ENCODE assay signal across 8 mouse cellular contexts in genomic region chr15:101224977-101225376, GRCm38 (mm10). TPM values are rescaled to one million over a fixed set of nuclear protein-coding genes. Genes with fewer than 3 reads are reported as not detected.
A peak's percentile ranks its signal among the peaks of the same experiment; 100 is the strongest.
DNase-seq lines count a peak whose midpoint lies in the region; ATAC-seq lines count a peak whose summit lies in the region.

No protein-coding gene starts in this region.

- peaks cover 6 to 35% of the 10 kb centered on the region in 2 experiments; a peak in 3 of 4 replicates for H3K4me1 ChIP-seq in heart, embryonic 14.5 days (ENCODE audit: control insufficient read depth in 2 of 2, insufficient read depth in 2 of 2, low read length in 2 of 2)
- H3K4me1 ChIP-seq in midbrain, embryonic 13.5 days (replicated peaks), result peaks cover 56% of the 10 kb centered on the region

- peak overlapping the region; percentile 85 for H3K9ac ChIP-seq in heart, embryonic 14.5 days (ENCODE audit: low read length)
- H3K9ac ChIP-seq in midbrain, embryonic 13.5 days (replicated peaks), result peak overlapping the region; percentile 77

- peak; percentile 38 for DNase-seq in thymus, postnatal 4 days
- no peak for DNase-seq in thymus, postnatal 25 days
- DNase-seq in kidney, postnatal 4 days, result peak; percentile 44 to 64
- no peak for DNase-seq in left cerebral cortex, postnatal 14 days (ENCODE audit: low spot score in 2 of 2)
- DNase-seq in urinary bladder, postnatal 10 days (ENCODE audit: low spot score), result no peak

- 12% methylated on average over 14 of the region's 14 CpGs for WGBS in heart, embryonic 14.5 days
- WGBS in midbrain, embryonic 13.5 days, result 4% methylated on average over 14 of the region's 14 CpGs

- peak overlapping the region; percentile 56 to 74 for H3K4me3 ChIP-seq in heart, embryonic 14.5 days (ENCODE audit: control insufficient read depth in 1 of 2, insufficient read depth in 1 of 2, low read depth in 1 of 2, low read length in 2 of 2)
- peak overlapping the region; percentile 61 for H3K4me3 ChIP-seq in midbrain, embryonic 13.5 days (replicated peaks)

- peak overlapping the region; percentile 96 for H3K4me2 ChIP-seq in heart, embryonic 14.5 days (ENCODE audit: low read length)
- peak overlapping the region; percentile 94 for H3K4me2 ChIP-seq in midbrain, embryonic 13.5 days (replicated peaks)

- peak overlapping the region; percentile 41 to 81 for H3K27ac ChIP-seq in heart, embryonic 14.5 days (replicated peaks in 1 of 2; ENCODE audit: control insufficient read depth in 1 of 2, insufficient read depth in 1 of 2, low read depth in 2 of 2, low read length in 2 of 2)
- peak overlapping the region; percentile 7; the same call in 1 of the 2 replicates for H3K27ac ChIP-seq in midbrain, embryonic 13.5 days

- H3K27me3 ChIP-seq in heart, embryonic 14.5 days (ENCODE audit: control insufficient read depth, insufficient read depth, low read length), result peaks cover 6% of the 10 kb centered on the region; the same call in 1 of the 2 replicates
- peaks cover 12% of the 10 kb centered on the region; the same call in 1 of the 2 replicates for H3K27me3 ChIP-seq in midbrain, embryonic 13.5 days

- intact Hi-C loops in left cerebral cortex, postnatal 14 days (cut with DNase I), result loop anchor here (5.0 kb wide), 1 partner anchor 57 kb away; the partner anchor contains the start of gene Atg101

- peaks cover 15% of the 10 kb centered on the region for H3K36me3 ChIP-seq in heart, embryonic 14.5 days (ENCODE audit: control insufficient read depth, insufficient read depth, low read length)
- peaks cover 2% of the 10 kb centered on the region; the same call in 1 of the 2 replicates for H3K36me3 ChIP-seq in midbrain, embryonic 13.5 days

- no peaks in the 10 kb centered on the region for H3K9me3 ChIP-seq in heart, embryonic 14.5 days (ENCODE audit: control insufficient read depth, low read length)
- no peaks in the 10 kb centered on the region for H3K9me3 ChIP-seq in midbrain, embryonic 13.5 days

- no peak for ATAC-seq in heart, embryonic 14.5 days (ENCODE audit: insufficient number of reproducible peaks, insufficient read depth, low FRiP score, low read depth)
- no peak for ATAC-seq in midbrain, embryonic 13.5 days
- ATAC-seq in frontal cortex, adult (ENCODE audit: low TSS enrichment), result no peak

RNA-seq across cellular contexts. Expression of gene Grasp, which starts 1.0 kb away (rescaled TPM):
- 3.8 and 5.5 TPM in 2 replicates for polyA plus RNA-seq in heart, embryonic 14.5 days (2014; fragmentation: Nextera tagmentation; extraction: Ambion mirVana)
- polyA plus RNA-seq in midbrain, embryonic 13.5 days (2015; fragmentation: Nextera tagmentation; extraction: Ambion mirVana), result 1.7 and 2.4 TPM in 2 replicates
- total RNA-seq in left cerebral cortex, postnatal 14 days (2021), result 10 to 100 TPM; 58.2 to 67.1 TPM

RNA-seq across cellular contexts. Expression of gene Nr4a1, which starts 29.1 kb away (rescaled TPM):
- 6.0 and 6.6 TPM in 2 replicates for polyA plus RNA-seq in heart, embryonic 14.5 days (2014; fragmentation: Nextera tagmentation; extraction: Ambion mirVana)
- polyA plus RNA-seq in midbrain, embryonic 13.5 days (2015; fragmentation: Nextera tagmentation; extraction: Ambion mirVana), result 2.8 and 3.1 TPM in 2 replicates
- 10 to 100 TPM; 65.6 to 78.4 TPM for total RNA-seq in left cerebral cortex, postnatal 14 days (2021)

RNA-seq across cellular contexts. Expression of gene Acvr1b, which starts 51.1 kb away (rescaled TPM):
- 7.3 and 8.7 TPM in 2 replicates for polyA plus RNA-seq in heart, embryonic 14.5 days (2014; fragmentation: Nextera tagmentation; extraction: Ambion mirVana)
- polyA plus RNA-seq in midbrain, embryonic 13.5 days (2015; fragmentation: Nextera tagmentation; extraction: Ambion mirVana), result 18.2 and 19.2 TPM in 2 replicates
- 100 to 1,000 TPM; 112 to 121 TPM for total RNA-seq in left cerebral cortex, postnatal 14 days (2021)

RNA-seq across cellular contexts. Expression of gene Atg101, which starts 59.1 kb away (rescaled TPM):
- polyA plus RNA-seq in heart, embryonic 14.5 days (2014; fragmentation: Nextera tagmentation; extraction: Ambion mirVana), result 49.5 and 50.4 TPM in 2 replicates
- 79.1 and 82.8 TPM in 2 replicates for polyA plus RNA-seq in midbrain, embryonic 13.5 days (2015; fragmentation: Nextera tagmentation; extraction: Ambion mirVana)
- total RNA-seq in left cerebral cortex, postnatal 14 days (2021), result 10 to 100 TPM; 38.5 to 43.2 TPM

Comparison
In these comparisons a context has a peak if more than half of its experiments do, and no peak if none do; other contexts are left out.
1. DNase-seq: peak in thymus, postnatal 4 days (single experiment) and kidney, postnatal 4 days (2 of 2); none in thymus, postnatal 25 days (single experiment), left cerebral cortex, postnatal 14 days (0 of 2) and urinary bladder, postnatal 10 days (single experiment).